In genomic region chr7:101453296-101453695, GRCm38 (mm10) we compare ENCODE assay signal across 9 mouse cellular contexts. TPM values are rescaled to one million over a fixed set of nuclear protein-coding genes. Genes with fewer than 3 reads are reported as not detected.
A peak's percentile ranks its signal among the peaks of the same experiment; 100 is the strongest.
DNase-seq lines count a peak whose midpoint lies in the region; ATAC-seq and TF ChIP-seq lines count a peak whose summit lies in the region.
"Had no signal": no experiment of that assay in that cellular context is flagged by ENCODE, and none has a peak within 500 bp of the region (broad histone marks: within the 10 kb centered on the region; RNA-seq: fewer than 3 reads in every experiment).

No protein-coding gene starts in this region.

- WGBS in kidney, embryonic 16.5 days, result 77% methylated on average over 3 of the region's 3 CpGs
- 92% methylated on average over 3 of the region's 3 CpGs for WGBS in embryonic facial prominence, embryonic 10.5 days
- WGBS in hindbrain, embryonic 13.5 days, result 93% methylated on average over 3 of the region's 3 CpGs

- no peaks in the 10 kb centered on the region for H3K36me3 ChIP-seq in kidney, embryonic 16.5 days (ENCODE audit: insufficient read depth, low read length)
- no peaks in the 10 kb centered on the region for H3K36me3 ChIP-seq in embryonic facial prominence, embryonic 10.5 days (replicated peaks)
- no peaks in the 10 kb centered on the region for H3K36me3 ChIP-seq in hindbrain, embryonic 13.5 days
- no peaks in the 10 kb centered on the region for H3K36me3 ChIP-seq in myocyte (ENCODE audit: control insufficient read depth, insufficient read depth)

- no peak for TF ChIP-seq POLR2A in myocyte (IDR thresholded peaks at IDR 0.05; ENCODE audit: insufficient read length, low read depth)

- no peak overlapping the region; the same call in 1 of the 2 replicates for H3K27ac ChIP-seq in kidney, embryonic 16.5 days (ENCODE audit: low read length)
- no peak overlapping the region for H3K27ac ChIP-seq in embryonic facial prominence, embryonic 10.5 days (replicated peaks)
- no peak overlapping the region for H3K27ac ChIP-seq in hindbrain, embryonic 13.5 days

- ATAC-seq in kidney, embryonic 16.5 days (ENCODE audit: low FRiP score, low TSS enrichment), result no peak
- ATAC-seq in hindbrain, embryonic 13.5 days (ENCODE audit: low FRiP score), result no peak

- no peaks in the 10 kb centered on the region for H3K9me3 ChIP-seq in kidney, embryonic 16.5 days (ENCODE audit: low read length)
- no peaks in the 10 kb centered on the region for H3K9me3 ChIP-seq in embryonic facial prominence, embryonic 10.5 days
- H3K9me3 ChIP-seq in hindbrain, embryonic 13.5 days, result no peaks in the 10 kb centered on the region

- no peak overlapping the region for H3ac ChIP-seq in myocyte (ENCODE audit: control insufficient read depth, insufficient read length)

- peaks cover 5% of the 10 kb centered on the region for H3K79me2 ChIP-seq in myocyte (ENCODE audit: control insufficient read depth, insufficient read depth)

- H3K27me3 ChIP-seq in kidney, embryonic 16.5 days (ENCODE audit: insufficient read depth, low read length), result peaks cover 9% of the 10 kb centered on the region
- H3K27me3 ChIP-seq in embryonic facial prominence, embryonic 10.5 days (replicated peaks; ENCODE audit: low read depth, poor library complexity, severe bottlenecking), result peaks cover 81% of the 10 kb centered on the region
- peaks cover 49% of the 10 kb centered on the region for H3K27me3 ChIP-seq in hindbrain, embryonic 13.5 days
- H3K27me3 ChIP-seq in myocyte (ENCODE audit: control insufficient read depth, insufficient read depth, insufficient read length), result no peaks in the 10 kb centered on the region

- peak overlapping the region; percentile 59 for H3K4me3 ChIP-seq in kidney, embryonic 16.5 days (ENCODE audit: low read length)
- H3K4me3 ChIP-seq in embryonic facial prominence, embryonic 10.5 days, result peak overlapping the region; percentile 63; the same call in 1 of the 2 replicates
- no peak overlapping the region for H3K4me3 ChIP-seq in hindbrain, embryonic 13.5 days
- H3K4me3 ChIP-seq in myocyte, result peak overlapping the region; percentile 33
- H3K4me3 ChIP-seq: erythroblast, embryonic 14.5 days had no signal

- H3K9ac ChIP-seq in kidney, embryonic 16.5 days (replicated peaks; ENCODE audit: low read length), result no peak overlapping the region
- 0 out of 2 replicates have a peak overlapping the region, but pooled peaks have one; percentile 5 for H3K9ac ChIP-seq in hindbrain, embryonic 13.5 days

- H3K4me1 ChIP-seq in kidney, embryonic 16.5 days (ENCODE audit: insufficient read depth, low read length), result 0 out of 2 replicates have a peak, but pooled peaks cover 9% of the 10 kb centered on the region
- H3K4me1 ChIP-seq in embryonic facial prominence, embryonic 10.5 days, result peaks cover 36% of the 10 kb centered on the region
- peaks cover 48% of the 10 kb centered on the region for H3K4me1 ChIP-seq in hindbrain, embryonic 13.5 days (replicated peaks)

- H3K4me2 ChIP-seq in kidney, embryonic 16.5 days (replicated peaks; ENCODE audit: low read depth, low read length), result peak overlapping the region; percentile 99
- peak overlapping the region; percentile 10; the same call in 1 of the 2 replicates for H3K4me2 ChIP-seq in hindbrain, embryonic 13.5 days
- H3K4me2 ChIP-seq in myocyte (ENCODE audit: low read depth), result peak overlapping the region; percentile 67

- DNase-seq in kidney, adult 11 months, result no peak
- no peak for DNase-seq in embryonic facial prominence, embryonic 10.5 days (ENCODE audit: low spot score)
- DNase-seq in cerebellum, postnatal 14 days, result no peak
- no peak for DNase-seq in layer of hippocampus, adult 9-11 months
- DNase-seq in spleen, adult 18-20 months, result no peak

TF ChIP-seq in myocyte, 11 proteins besides CTCF, POLR2A, EP300 and RAD21:
- TF ChIP-seq MYOD1 (IDR thresholded peaks at IDR 0.05; ENCODE audit: control insufficient read depth in 1 of 3, insufficient read length in 2 of 3, low read depth in 2 of 3) (no peak), TCF3 (IDR thresholded peaks at IDR 0.05; ENCODE audit: insufficient read length, low read depth) (no peak), MAX (IDR thresholded peaks at IDR 0.05; ENCODE audit: low read depth) (no peak), TCF12 (IDR thresholded peaks at IDR 0.05; ENCODE audit: insufficient read depth, poor library complexity, severe bottlenecking) (no peak), REST (IDR thresholded peaks at IDR 0.05; ENCODE audit: insufficient read depth, insufficient read length) (no peak), MYOG (IDR thresholded peaks at IDR 0.05; ENCODE audit: control insufficient read depth in 1 of 3, insufficient read depth in 1 of 3, insufficient read length in 2 of 3, low read depth in 2 of 3) (no peak), SRF (IDR thresholded peaks at IDR 0.05; ENCODE audit: control insufficient read depth, insufficient read length, low read depth) (no peak), CEBPB (IDR thresholded peaks at IDR 0.05; ENCODE audit: insufficient read depth, poor library complexity, severe bottlenecking) (no peak), POLR2AphosphoS2 (IDR thresholded peaks at IDR 0.05; ENCODE audit: insufficient read length, low read depth) (no peak), USF1 (IDR thresholded peaks at IDR 0.05; ENCODE audit: low read depth) (no peak)

RNA-seq across cellular contexts. Expression of gene Pde2a, which starts 31.8 kb away (rescaled TPM):
- polyA plus RNA-seq in kidney, embryonic 16.5 days (2015; fragmentation: Nextera tagmentation; extraction: Ambion mirVana), result 31.6 and 46.5 TPM in 2 replicates
- 21.7 and 22.5 TPM in 2 replicates for polyA plus RNA-seq in embryonic facial prominence, embryonic 10.5 days (2016; fragmentation: Nextera tagmentation; extraction: Ambion mirVana)
- 28.8 and 31.6 TPM in 2 replicates for polyA plus RNA-seq in hindbrain, embryonic 13.5 days (2015; fragmentation: Nextera tagmentation; extraction: Ambion mirVana)
- 49.3 TPM for polyA plus RNA-seq in myocyte (2012; fragmentation: generic; extraction: Trizol)

RNA-seq across cellular contexts. Expression of gene Gm45837, which starts 42.6 kb away (rescaled TPM):
- polyA plus RNA-seq in kidney, embryonic 16.5 days (2015; fragmentation: Nextera tagmentation; extraction: Ambion mirVana), result 9.9 TPM in 1 of 2 replicates, not detected in the other
- polyA plus RNA-seq in embryonic facial prominence, embryonic 10.5 days (2016; fragmentation: Nextera tagmentation; extraction: Ambion mirVana), result not detected in 2 replicates
- not detected in 2 replicates for polyA plus RNA-seq in hindbrain, embryonic 13.5 days (2015; fragmentation: Nextera tagmentation; extraction: Ambion mirVana)
- polyA plus RNA-seq in myocyte (2012; fragmentation: generic; extraction: Trizol), result 0.55 TPM
- polyA plus RNA-seq: erythroblast, embryonic 14.5 days had no signal

Comparison
In these comparisons a context has a peak if more than half of its experiments do, and no peak if none do; other contexts are left out.
1. H3K4me2 ChIP-seq: peak in every context shown above with its lines; median percentile 99 in kidney, embryonic 16.5 days; 67 in myocyte; 10 in hindbrain, embryonic 13.5 days.